8 mouse cellular contexts compared by ENCODE assay signal in the genomic region with DNA sequence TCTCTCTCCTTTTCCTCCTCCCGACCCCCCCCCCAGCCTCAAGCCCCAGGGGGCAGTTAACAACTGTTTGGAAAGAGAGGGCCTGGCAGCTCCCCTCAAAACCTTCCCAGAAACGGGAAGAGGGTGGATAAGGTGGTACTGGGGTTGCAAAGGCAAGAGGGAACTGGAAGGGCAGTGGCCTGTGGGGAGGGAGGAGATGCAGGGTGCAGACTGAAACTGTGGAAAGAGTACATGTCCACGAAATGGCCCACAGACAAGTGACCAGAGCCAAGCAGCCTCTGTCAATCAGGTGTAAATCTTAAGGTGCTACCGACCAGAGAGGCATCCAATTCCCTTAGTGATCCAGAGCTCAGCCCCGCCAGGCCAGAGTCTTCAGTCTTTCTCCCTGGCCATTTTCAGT.
DNase-seq lines count a peak whose midpoint lies in the region; ATAC-seq and TF ChIP-seq lines count a peak whose summit lies in the region.

No protein-coding gene starts in this region.

- no peak for DNase-seq in cerebellum, adult 11 months
- peak; percentile 57 to 59 for DNase-seq in gastrocnemius, adult 8-10 months (ENCODE audit: low spot score in 2 of 2)
- DNase-seq in kidney, postnatal 0 days (ENCODE audit: low spot score) = peak; percentile 30
- peak; percentile 22 for DNase-seq in neural tube, embryonic 11.5 days (ENCODE audit: low spot score)
- DNase-seq in cerebellum, postnatal 25 days = no peak
- no peak for DNase-seq in adrenal gland, postnatal 14 days
- no peak for DNase-seq in lung, adult 2 months

- WGBS in kidney, postnatal 0 days = 4% methylated on average over 4 of the region's 5 CpGs
- WGBS in neural tube, embryonic 11.5 days = 5% methylated on average over 4 of the region's 5 CpGs
- 13% methylated on average over 4 of the region's 5 CpGs for WGBS in lung, adult 2 months

- 0 out of 2 replicates have a peak, but pooled peaks have one; percentile 36 for ATAC-seq in cerebellum, adult (ENCODE audit: insufficient number of reproducible peaks, low FRiP score, low TSS enrichment)
- ATAC-seq in kidney, postnatal 0 days (replicated peaks; ENCODE audit: low FRiP score, low read depth) = 0 out of 2 replicates have a peak, but pooled peaks have one; percentile 10
- no peak for ATAC-seq in neural tube, embryonic 11.5 days (ENCODE audit: insufficient read depth, low FRiP score, low TSS enrichment)

- no peak overlapping the region for H3K9ac ChIP-seq in kidney, postnatal 0 days (ENCODE audit: low read depth, low read length)
- no peak overlapping the region for H3K9ac ChIP-seq in neural tube, embryonic 11.5 days (ENCODE audit: low read length)

- H3K4me3 ChIP-seq in kidney, postnatal 0 days (replicated peaks; ENCODE audit: low read depth, low read length) = peak overlapping the region; percentile 44
- peak overlapping the region; percentile 48 for H3K4me3 ChIP-seq in neural tube, embryonic 11.5 days (ENCODE audit: low read depth, low read length)
- H3K4me3 ChIP-seq in lung, adult 2 months (replicated peaks; ENCODE audit: extremely low read depth, low read depth, low read length) = no peak overlapping the region

- H3K4me1 ChIP-seq in kidney, postnatal 0 days (replicated peaks; ENCODE audit: insufficient read depth, low read length) = peaks cover 8% of the 10 kb centered on the region; the same call in 1 of the 2 replicates
- peaks cover 5% of the 10 kb centered on the region for H3K4me1 ChIP-seq in neural tube, embryonic 11.5 days (ENCODE audit: control insufficient read depth, insufficient read depth, low read length)
- no peaks in the 10 kb centered on the region; the same call in 1 of the 2 replicates for H3K4me1 ChIP-seq in lung, adult 2 months (ENCODE audit: control insufficient read depth, insufficient read depth, low read length)

- no peaks in the 10 kb centered on the region for H3K36me3 ChIP-seq in kidney, postnatal 0 days (ENCODE audit: insufficient read depth, low read length)
- H3K36me3 ChIP-seq in neural tube, embryonic 11.5 days (ENCODE audit: control insufficient read depth, insufficient read depth, low read length) = no peaks in the 10 kb centered on the region

- TF ChIP-seq POLR2A in lung, adult 2 months (IDR thresholded peaks at IDR 0.05; ENCODE audit: borderline replicate concordance, extremely low read depth, low read depth, low read length) = no peak

- no peak for TF ChIP-seq CTCF in kidney, postnatal 0 days (IDR thresholded peaks at IDR 0.05; ENCODE audit: low read depth)
- no peak for TF ChIP-seq CTCF in lung, adult 2 months (IDR thresholded peaks at IDR 0.05; ENCODE audit: insufficient read depth, low read length)

- no peaks in the 10 kb centered on the region for H3K9me3 ChIP-seq in kidney, postnatal 0 days (replicated peaks; ENCODE audit: low read length)
- H3K9me3 ChIP-seq in neural tube, embryonic 11.5 days (ENCODE audit: control insufficient read depth, low read length) = no peaks in the 10 kb centered on the region

- no peak overlapping the region for H3K27ac ChIP-seq in kidney, postnatal 0 days
- H3K27ac ChIP-seq in neural tube, embryonic 11.5 days (ENCODE audit: low read depth, low read length) = no peak overlapping the region

- no peaks in the 10 kb centered on the region for H3K27me3 ChIP-seq in kidney, postnatal 0 days (ENCODE audit: insufficient read depth, low read length)
- H3K27me3 ChIP-seq in neural tube, embryonic 11.5 days (ENCODE audit: control insufficient read depth, insufficient read depth, low read length) = peaks cover 3% of the 10 kb centered on the region; the same call in 1 of the 2 replicates

- H3K4me2 ChIP-seq in kidney, postnatal 0 days (ENCODE audit: low read length) = peak overlapping the region; percentile 88
- peak overlapping the region; percentile 92 for H3K4me2 ChIP-seq in neural tube, embryonic 11.5 days (ENCODE audit: low read depth)

Comparison
In these comparisons a context has a peak if more than half of its experiments do, and no peak if none do; other contexts are left out.
1. DNase-seq: peak in gastrocnemius, adult 8-10 months (2 of 2), kidney, postnatal 0 days (single experiment) and neural tube, embryonic 11.5 days (single experiment); none in cerebellum, adult 11 months (single experiment), cerebellum, postnatal 25 days (0 of 2), adrenal gland, postnatal 14 days (single experiment) and lung, adult 2 months (single experiment).